Mouse (Mus musculus) E14TG2a.4 (cell line): ENCODE data around the gene Cd68.

Source experiments
- H3K27me3 ChIP-seq: 2 replicates; pipeline ENCODE4 v1.6.1; 2014; ENCODE audit warnings: low read length, control low read depth; ENCODE audit not compliant: insufficient read depth
- H3K36me3 ChIP-seq: 2 replicates; pipeline ENCODE4 v1.6.1; 2014; ENCODE audit warnings: low read length, control low read depth; ENCODE audit not compliant: insufficient read depth
- H3K4me1 ChIP-seq: replicated peaks from 2 replicates; pipeline ENCODE4 v1.6.1; 2014; ENCODE audit warnings: low read depth, low read length, control low read depth
- H3K4me3 ChIP-seq: replicated peaks from 2 replicates; pipeline ENCODE4 v1.5.1; 2014; ENCODE audit warnings: mild to moderate bottlenecking, low read length
- H3K9me3 ChIP-seq: 2 replicates; pipeline ENCODE4 v1.6.1; 2014; ENCODE audit warnings: low read length, control low read depth
- CTCF ChIP-seq: conservative IDR thresholded peaks from 2 replicates; pipeline ENCODE4 v1.5.1; 2014; ENCODE audit warnings: low read length
- NANOG ChIP-seq: IDR thresholded peaks from 2 replicates; pipeline ENCODE4 v1.6.1; 2014; ENCODE audit warnings: borderline replicate concordance, low read length, mixed read lengths
- POU5F1 ChIP-seq: IDR thresholded peaks from 2 replicates; pipeline ENCODE4 v1.6.1; 2014; ENCODE audit warnings: low read length, borderline replicate concordance

Gene Cd68

GRCm38 (mm10) chr11:69689891-69690290 is 23.9 kb upstream of the Cd68 start:
- H3K36me3 ChIP-seq = peaks cover 43% of the 10 kb centered on the region
- H3K4me3 ChIP-seq = peak overlapping the region; percentile 53
- H3K4me1 ChIP-seq = peaks cover 99% of the 10 kb centered on the region
- no peaks in the 10 kb centered on the region for H3K9me3 ChIP-seq
- H3K27me3 ChIP-seq = no peaks in the 10 kb centered on the region
- TF ChIP-seq NANOG = no peak
- no peak for TF ChIP-seq POU5F1
- TF ChIP-seq CTCF = no peak

GRCm38 (mm10) chr11:69687061-69687460 is 21.1 kb upstream of the Cd68 start:
- peak overlapping the region; percentile 95 for H3K4me3 ChIP-seq
- no peaks in the 10 kb centered on the region for H3K9me3 ChIP-seq
- peaks cover 48% of the 10 kb centered on the region for H3K36me3 ChIP-seq
- H3K4me1 ChIP-seq = peaks cover 96% of the 10 kb centered on the region
- no peaks in the 10 kb centered on the region for H3K27me3 ChIP-seq
- TF ChIP-seq POU5F1 (no peak), CTCF (no peak), NANOG (no peak)

GRCm38 (mm10) chr11:69686377-69686776 is 20.4 kb upstream of the Cd68 start:
- Histone ChIP-seq H3K4me3 (peak overlapping the region; percentile 95), H3K9me3 (no peaks in the 10 kb centered on the region), H3K27me3 (no peaks in the 10 kb centered on the region), H3K4me1 (peaks cover 89% of the 10 kb centered on the region), H3K36me3 (peaks cover 41% of the 10 kb centered on the region)
- TF ChIP-seq CTCF (no peak), POU5F1 (no peak), NANOG (no peak)

GRCm38 (mm10) chr11:69685526-69686148 is 19.7 kb upstream of the Cd68 start, which contains the start of gene Tnfsf13:
Gene Tnfsf13 (minus strand): TSS chr11:69685784.
- peaks cover 34% of the 10 kb centered on the region for H3K36me3 ChIP-seq
- TF ChIP-seq CTCF = no peak
- TF ChIP-seq POU5F1 = no peak
- no peak for TF ChIP-seq NANOG
- H3K4me1 ChIP-seq = peaks cover 86% of the 10 kb centered on the region
- no peaks in the 10 kb centered on the region for H3K27me3 ChIP-seq
- H3K9me3 ChIP-seq = no peaks in the 10 kb centered on the region
- peak within 1 kb of the TSS; percentile 95 for H3K4me3 ChIP-seq

GRCm38 (mm10) chr11:69684936-69685335 is 19.0 kb upstream of the Cd68 start:
- no peaks in the 10 kb centered on the region for H3K9me3 ChIP-seq
- TF ChIP-seq POU5F1 (no peak), CTCF (no peak), NANOG (no peak)
- no peaks in the 10 kb centered on the region for H3K27me3 ChIP-seq
- H3K4me3 ChIP-seq = peak overlapping the region; percentile 95
- H3K4me1 ChIP-seq = peaks cover 86% of the 10 kb centered on the region
- H3K36me3 ChIP-seq = peaks cover 39% of the 10 kb centered on the region

- TF ChIP-seq CTCF (no peak), NANOG (no peak), POU5F1 (no peak)
- no peaks in the 10 kb centered on the region for H3K27me3 ChIP-seq
- H3K9me3 ChIP-seq = no peaks in the 10 kb centered on the region
- peaks cover 45% of the 10 kb centered on the region for H3K36me3 ChIP-seq
- H3K4me1 ChIP-seq = peaks cover 87% of the 10 kb centered on the region
- H3K4me3 ChIP-seq = peak overlapping the region; percentile 95
Observed at GRCm38 (mm10) chr11:69684128-69684745, 18.3 kb upstream of the Cd68 start.

GRCm38 (mm10) chr11:69683576-69683975 is 17.6 kb upstream of the Cd68 start:
- Histone ChIP-seq H3K4me3 (peak overlapping the region; percentile 95; the same call in 1 of the 2 replicates), H3K36me3 (peaks cover 52% of the 10 kb centered on the region)

GRCm38 (mm10) chr11:69682840-69683533 is 17.0 kb upstream of the Cd68 start:
- Histone ChIP-seq H3K36me3 (peaks cover 53% of the 10 kb centered on the region), H3K9me3 (no peaks in the 10 kb centered on the region), H3K27me3 (no peaks in the 10 kb centered on the region), H3K4me1 (peaks cover 86% of the 10 kb centered on the region), H3K4me3 (peak overlapping the region; percentile 95)
- TF ChIP-seq CTCF (peak; percentile 89), POU5F1 (no peak), NANOG (no peak)

More at GRCm38 (mm10) chr11:69683576-69683975, 17.6 kb upstream of the Cd68 start:
- Histone ChIP-seq H3K9me3 (no peaks in the 10 kb centered on the region), H3K4me1 (peaks cover 86% of the 10 kb centered on the region), H3K27me3 (no peaks in the 10 kb centered on the region)
- TF ChIP-seq NANOG = no peak
- no peak for TF ChIP-seq CTCF
- no peak for TF ChIP-seq POU5F1
